Mouse (Mus musculus) adrenal gland, adult 8-10 months (tissue): ENCODE measurements at regions not wholly inside any gene's neighbourhood (a gene's known extent, or its start where the extent isn't known, plus 50 kb on each side); places are given as distances from the start of the nearest gene placed in this dataset.

Source experiments
- DNase-seq: peaks from one replicate; pipeline ENCODE4 v3.0.0; 2022

GRCm38 (mm10) chr10:43792618-43793017 lies 108.9 kb downstream of the Qrsl1 start:
- no peak for DNase-seq

- DNase-seq: no peak
Observed at GRCm38 (mm10) chr10:43794587-43794986, 107.0 kb downstream of the Qrsl1 start.

- no peak for DNase-seq
Observed at GRCm38 (mm10) chr10:43800077-43800476, 101.5 kb downstream of the Qrsl1 start.

- no peak for DNase-seq
Observed at GRCm38 (mm10) chr10:43815291-43815690, 86.3 kb downstream of the Qrsl1 start.

GRCm38 (mm10) chr10:43817522-43818198 lies 83.9 kb downstream of the Qrsl1 start:
- DNase-seq: no peak

GRCm38 (mm10) chr10:43818623-43819022 lies 82.9 kb downstream of the Qrsl1 start:
- no peak for DNase-seq

- DNase-seq: no peak
Observed at GRCm38 (mm10) chr10:43819434-43819833, 82.1 kb downstream of the Qrsl1 start.

- DNase-seq: no peak
Observed at GRCm38 (mm10) chr10:43822615-43823014, 78.9 kb downstream of the Qrsl1 start.

GRCm38 (mm10) chr10:43824009-43824408 lies 77.5 kb downstream of the Qrsl1 start:
- no peak for DNase-seq
